Mouse (Mus musculus) left cerebral cortex, postnatal 14 days (tissue): ENCODE data around the gene Hist1h2ab. TPM values are rescaled to one million over a fixed set of nuclear protein-coding genes. Genes with fewer than 3 reads are reported as not detected.

Source experiments
- DNase-seq, 2 experiments: peaks; one replicate each; pipeline ENCODE4 v3.0.0; 2021 to 2022; ENCODE audit warnings: low spot score in 2 of 2, mixed read lengths in 1 of 2
- intact Hi-C: fragments of 180-260 bp; cut with DNase I; formaldehyde crosslinking; loops from one replicate; pipeline ENCODE4 v1.15.1; 2025
- total RNA-seq, 2 experiments: library from RNA; stranded (reverse); gene quantifications; 2 replicates each; pipeline ENCODE4 v1.2.3; 2021

Gene Hist1h2ab
- total RNA-seq, 2 experiments from 2014 or later: 30.0 to 36.8 TPM

DNA sequence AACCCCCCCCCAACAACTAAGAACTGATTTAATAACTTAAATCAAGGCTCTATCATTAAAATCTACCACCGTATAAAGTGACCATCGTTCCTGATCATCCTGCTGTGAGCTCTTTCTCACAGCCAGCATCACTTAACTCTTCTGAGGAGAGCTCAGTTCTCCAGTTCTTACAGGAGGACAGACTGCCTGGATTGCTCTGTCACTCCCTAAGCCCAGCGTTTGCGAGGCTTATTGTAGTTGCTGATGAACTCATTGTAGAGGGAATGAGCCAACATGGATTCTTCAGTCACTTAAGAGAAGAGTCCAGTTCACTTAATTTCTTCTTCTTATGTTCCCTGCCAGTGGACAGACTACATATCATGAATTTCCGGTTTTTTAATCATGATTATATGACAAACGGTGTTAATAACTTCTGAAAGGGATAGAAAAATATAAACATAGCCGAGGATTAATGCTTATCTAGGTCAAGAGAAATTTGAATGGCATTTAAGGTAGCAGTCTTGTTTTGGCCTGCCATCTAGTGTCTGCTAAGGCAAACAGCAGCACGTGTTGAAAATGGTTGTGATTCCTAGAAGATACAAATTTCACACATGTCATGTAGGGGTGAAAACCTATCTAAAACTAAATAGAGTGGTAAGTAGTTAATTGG, 18.6 kb upstream of the Hist1h2ab start:
- peak; percentile 47 to 49 for DNase-seq
- intact Hi-C loops: loop anchor here (1.0 kb wide), 1 partner anchor 31 kb away; no protein-coding TSS in a partner anchor

DNA sequence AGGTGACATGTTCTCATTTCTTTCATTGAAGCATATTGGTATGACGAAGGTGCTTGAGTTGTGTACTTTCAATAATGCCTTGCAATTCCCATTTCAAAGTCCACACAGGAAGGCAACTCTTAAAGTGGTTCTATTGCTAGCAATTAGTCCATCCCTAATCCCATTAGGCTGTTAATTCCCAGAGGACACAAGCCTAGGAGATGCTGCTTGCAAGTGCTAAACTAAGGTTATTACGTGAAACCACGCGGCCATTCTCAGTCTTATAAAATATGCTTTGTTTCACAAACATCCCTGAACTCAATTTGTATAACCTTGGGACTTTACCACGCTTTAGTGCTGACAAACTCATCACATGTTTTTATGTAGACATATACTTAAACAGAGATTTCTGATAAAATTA, 13.8 kb upstream of the Hist1h2ab start:
- DNase-seq: no peak
- intact Hi-C loops: loop anchor here (5.0 kb wide), 2 partner anchors 115 to 155 kb away; partner anchors contain the start of genes Hist1h1e, Hist1h2be and Hist1h4d

DNA sequence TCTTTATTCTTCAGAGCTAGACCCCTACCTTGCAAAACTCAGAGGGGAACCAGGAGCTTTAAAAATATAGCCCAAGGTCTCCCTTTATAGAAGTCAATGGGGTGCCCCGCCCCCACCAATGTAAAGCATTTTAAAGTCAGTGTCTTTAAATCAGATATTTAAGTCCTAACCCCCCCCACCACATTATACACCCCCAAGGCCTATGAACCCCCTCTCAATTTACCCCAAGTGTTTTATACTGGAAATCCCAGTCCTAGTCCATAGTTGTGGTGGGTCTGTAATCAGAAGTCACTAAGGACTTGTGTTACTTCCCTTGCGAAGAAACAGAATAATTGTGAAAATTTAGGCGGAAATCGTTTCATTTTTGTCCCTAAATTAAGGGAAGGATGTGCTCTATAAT, 12.9 kb upstream of the Hist1h2ab start:
- DNase-seq: no peak
- intact Hi-C loops: loop anchor here (5.0 kb wide), 2 partner anchors 116 to 156 kb away; partner anchors contain the start of genes Hist1h1e, Hist1h2be and Hist1h4d

DNA sequence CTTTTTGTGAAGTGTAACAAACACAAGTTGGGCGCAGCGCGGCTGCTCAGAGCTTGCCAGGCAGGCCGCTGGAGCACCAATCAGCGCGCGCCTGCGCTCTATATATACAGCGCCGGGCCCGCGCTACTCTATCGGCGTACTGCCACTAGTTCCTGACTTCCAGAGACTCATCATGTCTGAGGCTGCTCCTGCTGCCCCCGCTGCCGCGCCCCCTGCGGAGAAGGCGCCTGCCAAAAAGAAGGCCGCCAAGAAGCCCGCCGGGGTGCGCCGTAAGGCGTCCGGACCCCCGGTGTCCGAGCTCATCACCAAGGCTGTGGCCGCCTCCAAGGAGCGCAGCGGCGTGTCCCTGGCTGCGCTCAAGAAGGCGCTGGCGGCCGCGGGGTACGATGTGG, 12.3 kb upstream of the Hist1h2ab start, which contains the start of gene Hist1h1c:
Gene Hist1h1c (plus strand): TSS at position 132 of the 392 bp plus-strand sequence.
- intact Hi-C loops: loop anchor here (5.0 kb wide), 2 partner anchors 116 to 156 kb away; partner anchors contain the start of genes Hist1h1e, Hist1h2be and Hist1h4d
- DNase-seq: peak; percentile 91 to 95

DNA sequence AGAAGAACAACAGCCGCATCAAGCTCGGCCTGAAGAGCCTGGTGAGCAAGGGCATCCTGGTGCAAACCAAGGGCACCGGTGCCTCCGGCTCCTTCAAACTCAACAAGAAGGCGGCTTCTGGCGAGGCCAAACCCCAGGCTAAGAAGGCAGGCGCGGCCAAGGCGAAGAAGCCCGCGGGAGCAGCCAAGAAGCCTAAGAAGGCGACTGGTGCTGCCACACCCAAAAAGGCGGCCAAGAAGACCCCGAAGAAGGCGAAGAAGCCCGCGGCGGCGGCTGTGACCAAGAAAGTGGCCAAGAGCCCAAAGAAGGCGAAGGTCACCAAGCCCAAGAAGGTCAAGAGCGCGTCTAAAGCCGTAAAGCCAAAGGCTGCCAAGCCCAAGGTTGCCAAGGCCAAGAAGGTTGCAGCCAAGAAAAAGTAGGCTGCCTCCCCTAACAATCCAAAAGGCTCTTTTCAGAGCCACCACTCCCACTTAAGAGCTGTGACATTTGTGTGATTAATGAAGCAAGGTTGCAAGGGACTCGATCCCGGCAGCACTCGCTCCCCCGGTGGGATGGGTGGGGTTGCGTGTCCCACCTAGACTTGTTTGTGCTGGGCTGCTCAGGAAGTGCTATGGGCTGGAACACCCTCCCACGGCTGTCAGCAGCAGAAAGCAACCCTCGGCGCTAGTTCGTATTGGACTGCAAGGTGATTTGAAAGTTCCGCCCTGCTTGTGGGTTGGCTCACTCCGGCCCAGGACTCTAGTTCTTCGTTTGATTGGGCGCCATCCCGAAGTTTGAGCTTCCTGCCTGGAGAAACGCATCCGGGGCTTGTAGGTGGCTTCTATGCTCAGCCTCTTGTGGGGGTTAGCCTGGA, 11.6 kb upstream of the Hist1h2ab start:
- DNase-seq: peak; percentile 93 to 96
- intact Hi-C loops: loop anchor here (5.0 kb wide), 2 partner anchors 117 to 157 kb away; partner anchors contain the start of genes Hist1h1e, Hist1h2be and Hist1h4d

DNA sequence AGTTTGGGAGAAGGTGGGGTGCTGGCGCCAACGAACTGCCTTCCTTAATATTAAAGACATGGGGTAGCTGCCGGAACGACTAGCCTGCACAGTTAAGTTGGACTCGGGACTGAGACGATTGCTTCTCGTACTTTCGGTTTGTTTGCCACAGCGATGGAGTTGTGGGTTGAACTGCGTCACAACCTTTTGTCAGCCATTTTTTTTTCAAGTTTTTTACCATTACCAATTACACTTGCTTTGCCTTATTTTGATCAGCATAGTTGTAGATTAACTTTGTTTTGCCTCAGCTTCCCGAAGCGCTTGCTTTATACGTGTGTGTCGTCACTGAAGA, 11.0 kb upstream of the Hist1h2ab start:
- intact Hi-C loops: loop anchor here (5.0 to 10.0 kb wide), 4 partner anchors 118 to 1695 kb away; partner anchors contain the start of genes Abt1, Hist1h1e, Hist1h2ag and Hist1h2be

DNA sequence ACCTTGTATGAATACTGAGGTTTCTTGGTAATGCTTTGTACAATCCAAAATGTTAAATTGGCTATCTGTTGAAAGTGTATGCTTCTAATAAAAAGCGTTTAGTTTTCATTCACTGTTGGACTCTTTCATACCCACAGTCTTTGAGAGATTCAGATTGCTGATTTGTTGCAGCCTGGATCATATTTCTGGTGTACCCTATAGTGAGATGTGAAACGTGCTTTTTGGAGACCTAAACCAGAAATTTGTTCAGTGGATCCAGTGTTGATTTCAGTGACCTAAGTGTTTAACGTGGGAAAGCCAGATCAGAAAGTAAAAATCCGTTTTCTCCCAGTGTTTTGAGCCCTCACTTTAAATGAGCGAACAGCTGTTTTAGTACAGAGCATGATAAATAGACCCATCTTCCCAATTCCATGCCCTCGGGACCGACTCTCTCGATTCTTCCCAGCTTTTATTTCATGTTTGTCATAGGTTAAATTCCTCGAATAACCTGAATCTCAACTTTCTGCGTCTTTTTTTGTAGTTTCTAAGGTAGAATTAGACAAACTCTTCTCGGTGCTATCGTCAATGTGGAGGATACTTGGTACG, 10.6 kb upstream of the Hist1h2ab start:
- no peak for DNase-seq
- intact Hi-C loops: loop anchor here (10.0 kb wide), 2 partner anchors 316 to 1696 kb away; partner anchors contain the start of genes Abt1, Hist1h2ag, Hist1h2bj and Hist1h4i

More for the DNA sequence above, 11.0 kb upstream of the Hist1h2ab start:
- DNase-seq: no peak

DNA sequence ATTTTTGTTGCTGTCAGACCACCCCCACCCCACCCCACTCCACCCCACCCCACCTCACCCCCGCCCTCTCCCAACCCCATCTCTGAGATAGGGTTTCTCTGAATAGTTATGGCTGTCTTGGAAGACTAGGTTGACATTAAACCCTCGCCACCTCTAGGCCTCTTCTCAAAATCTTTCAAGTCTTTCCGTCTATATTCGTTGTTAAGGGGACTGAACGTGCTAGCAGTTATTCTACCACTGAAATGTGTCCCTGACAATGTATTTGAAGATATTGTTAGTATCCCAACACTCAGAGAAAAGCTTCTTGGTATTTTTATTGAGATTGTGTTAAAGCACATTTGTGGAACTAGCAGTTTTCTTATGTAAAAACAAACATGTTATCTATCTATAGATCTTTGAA, 10.0 kb upstream of the Hist1h2ab start:
- no peak for DNase-seq

DNA sequence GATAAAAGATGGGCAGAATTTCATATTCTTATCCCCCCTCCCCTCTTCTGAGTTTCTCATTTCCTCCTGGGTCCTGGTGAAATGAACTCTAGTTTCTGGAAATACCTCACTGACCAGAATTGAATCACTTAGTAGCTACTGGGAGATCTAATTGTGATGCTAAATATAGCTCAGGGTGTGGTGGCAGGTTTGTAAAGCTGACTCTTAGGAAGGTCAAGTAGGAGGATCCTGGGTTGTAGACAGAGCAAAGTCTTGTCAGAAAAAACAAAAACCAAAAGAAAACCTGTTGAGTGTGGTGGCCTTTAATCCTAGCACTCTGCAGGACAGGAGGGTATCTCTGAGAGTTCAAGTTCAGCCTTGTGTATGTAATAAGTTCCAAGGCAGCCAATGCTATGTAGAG, 8.9 kb upstream of the Hist1h2ab start:
- DNase-seq: no peak
- intact Hi-C loops: loop anchor here (10.0 kb wide), 2 partner anchors 317 to 1697 kb away; partner anchors contain the start of genes Abt1, Hist1h2ag, Hist1h2bj and Hist1h4i

More for the DNA sequence above, 10.0 kb upstream of the Hist1h2ab start:
- intact Hi-C loops: loop anchor here (10.0 kb wide), 2 partner anchors 316 to 1696 kb away; partner anchors contain the start of genes Abt1, Hist1h2ag, Hist1h2bj and Hist1h4i

DNA sequence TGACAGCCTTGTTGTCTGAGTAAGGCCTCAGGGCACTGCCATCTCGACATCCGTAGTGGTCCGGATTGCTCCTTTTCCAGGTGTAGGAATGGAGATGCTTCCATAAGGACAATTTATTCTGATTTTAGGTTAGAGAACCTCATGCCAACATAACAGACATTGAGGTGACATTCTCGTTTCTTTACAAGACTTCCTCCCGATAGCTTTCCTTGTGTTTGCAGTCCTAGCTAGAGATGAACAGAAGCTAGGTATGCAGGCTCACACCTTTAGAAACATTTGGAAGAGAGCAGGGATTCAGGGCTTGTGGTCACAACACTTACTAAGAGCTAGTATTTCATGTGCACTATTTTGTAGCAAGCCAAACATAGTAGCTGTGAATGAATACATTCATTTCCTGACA, 7.7 kb upstream of the Hist1h2ab start:
- intact Hi-C loops: loop anchor here (10.0 kb wide), 2 partner anchors 318 to 1698 kb away; partner anchors contain the start of genes Abt1, Hist1h2ag, Hist1h2bj and Hist1h4i

DNA sequence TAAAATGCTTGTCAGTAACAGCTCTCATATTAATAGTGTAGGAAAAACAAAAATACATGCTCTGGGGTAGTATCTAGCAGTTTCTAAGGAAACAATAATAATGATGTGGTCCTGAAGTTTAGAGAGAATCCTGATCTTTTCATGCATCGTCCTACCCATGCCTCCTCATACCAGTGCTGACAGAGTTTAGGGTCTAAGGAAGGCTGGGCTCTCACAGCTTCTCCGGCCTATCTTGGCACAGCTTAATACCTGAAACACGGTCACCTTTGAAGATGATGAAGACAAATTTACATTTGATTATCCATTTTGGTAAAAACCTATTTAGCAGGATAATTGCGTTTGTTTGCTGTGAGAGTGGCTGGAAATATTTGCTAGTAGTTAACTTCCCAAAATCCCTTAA, 7.0 kb upstream of the Hist1h2ab start:
- intact Hi-C loops: loop anchor here (10.0 kb wide), 2 partner anchors 319 to 1699 kb away; partner anchors contain the start of genes Abt1, Hist1h2ag, Hist1h2bj and Hist1h4i
- DNase-seq: no peak

More for the DNA sequence above, 7.7 kb upstream of the Hist1h2ab start:
- no peak for DNase-seq

DNA sequence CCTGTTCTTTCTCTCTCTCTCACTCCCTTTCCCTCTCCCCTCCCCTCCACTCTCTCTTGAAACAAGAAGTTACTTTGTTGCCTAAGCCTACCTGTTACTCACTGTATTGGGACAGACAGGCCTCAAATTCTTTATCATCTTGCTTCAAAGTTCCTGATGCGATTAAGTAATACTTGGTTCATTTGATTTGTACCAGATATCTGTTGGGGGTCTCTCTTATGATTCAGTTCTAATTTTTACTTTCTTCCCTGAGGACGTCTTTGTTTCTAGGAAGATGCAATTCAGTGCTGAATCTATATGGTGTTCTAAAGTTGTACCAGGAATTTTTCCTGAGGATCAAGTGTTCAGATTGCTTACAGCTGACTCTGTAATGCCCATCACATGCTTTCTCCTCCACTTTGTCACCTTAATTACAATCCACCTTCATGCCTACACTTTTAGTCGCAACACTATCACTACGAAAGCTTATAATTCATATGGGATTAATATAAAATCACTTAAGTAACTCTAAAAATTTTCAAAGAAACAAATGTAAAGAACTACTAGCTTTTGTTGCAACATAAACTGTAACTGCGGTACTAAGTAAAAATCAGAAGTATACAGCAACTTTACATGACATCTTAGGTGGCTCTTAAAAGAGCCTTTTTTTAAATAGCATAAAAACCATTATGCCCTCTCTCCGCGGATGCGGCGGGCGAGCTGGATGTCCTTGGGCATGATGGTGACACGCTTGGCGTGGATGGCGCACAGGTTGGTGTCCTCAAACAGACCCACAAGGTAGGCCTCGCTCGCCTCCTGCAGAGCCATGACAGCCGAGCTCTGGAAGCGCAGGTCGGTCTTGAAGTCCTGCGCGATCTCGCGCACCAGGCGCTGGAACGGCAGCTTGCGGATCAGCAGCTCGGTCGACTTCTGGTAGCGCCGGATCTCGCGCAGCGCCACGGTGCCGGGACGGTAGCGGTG, 6.2 kb upstream of the Hist1h2ab start:
- intact Hi-C loops: loop anchor here (10.0 kb wide), 2 partner anchors 320 to 1700 kb away; partner anchors contain the start of genes Abt1, Hist1h2ag, Hist1h2bj and Hist1h4i
- no peak for DNase-seq

DNA sequence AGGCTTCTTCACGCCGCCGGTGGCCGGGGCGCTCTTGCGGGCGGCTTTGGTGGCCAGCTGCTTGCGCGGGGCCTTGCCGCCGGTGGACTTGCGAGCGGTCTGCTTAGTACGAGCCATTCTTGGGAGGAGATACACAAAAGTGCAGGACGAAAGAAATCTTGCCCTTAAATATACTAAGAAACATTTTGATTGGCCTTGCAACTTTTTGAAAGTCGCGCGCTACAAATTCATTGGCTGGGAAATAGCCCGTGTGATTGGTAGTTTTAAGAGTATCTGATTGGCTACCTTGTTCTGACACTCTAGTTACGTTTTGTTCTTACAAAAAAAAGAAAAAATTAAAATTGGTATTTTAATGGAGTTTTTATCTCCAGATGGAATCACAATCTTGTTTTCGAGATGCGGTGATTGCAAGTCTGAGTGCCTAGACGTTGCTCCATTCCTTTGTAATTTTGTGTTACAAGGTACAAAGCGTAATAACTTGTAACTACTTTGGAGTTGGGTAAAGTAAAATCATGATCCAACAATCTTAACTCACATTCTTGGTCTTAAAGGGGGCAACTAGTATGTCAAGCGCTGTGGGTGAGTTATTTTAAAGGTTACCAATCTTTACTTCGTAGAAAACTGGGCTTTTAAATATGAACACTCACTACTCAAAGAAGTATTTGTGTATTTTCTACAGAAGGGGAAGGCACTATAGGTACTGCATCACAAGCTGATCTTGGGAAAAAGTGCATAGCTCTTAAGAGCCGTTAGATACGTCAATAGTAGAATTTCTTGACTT, 5.4 kb upstream of the Hist1h2ab start, which contains the start of gene Hist1h3c:
Gene Hist1h3c (minus strand): TSS at position 222 of the 781 bp plus-strand sequence.
- peak; percentile 92 to 93 for DNase-seq
- intact Hi-C loops: loop anchor here (10.0 kb wide), 2 partner anchors 321 to 1701 kb away; partner anchors contain the start of genes Abt1, Hist1h2ag, Hist1h2bj and Hist1h4i

DNA sequence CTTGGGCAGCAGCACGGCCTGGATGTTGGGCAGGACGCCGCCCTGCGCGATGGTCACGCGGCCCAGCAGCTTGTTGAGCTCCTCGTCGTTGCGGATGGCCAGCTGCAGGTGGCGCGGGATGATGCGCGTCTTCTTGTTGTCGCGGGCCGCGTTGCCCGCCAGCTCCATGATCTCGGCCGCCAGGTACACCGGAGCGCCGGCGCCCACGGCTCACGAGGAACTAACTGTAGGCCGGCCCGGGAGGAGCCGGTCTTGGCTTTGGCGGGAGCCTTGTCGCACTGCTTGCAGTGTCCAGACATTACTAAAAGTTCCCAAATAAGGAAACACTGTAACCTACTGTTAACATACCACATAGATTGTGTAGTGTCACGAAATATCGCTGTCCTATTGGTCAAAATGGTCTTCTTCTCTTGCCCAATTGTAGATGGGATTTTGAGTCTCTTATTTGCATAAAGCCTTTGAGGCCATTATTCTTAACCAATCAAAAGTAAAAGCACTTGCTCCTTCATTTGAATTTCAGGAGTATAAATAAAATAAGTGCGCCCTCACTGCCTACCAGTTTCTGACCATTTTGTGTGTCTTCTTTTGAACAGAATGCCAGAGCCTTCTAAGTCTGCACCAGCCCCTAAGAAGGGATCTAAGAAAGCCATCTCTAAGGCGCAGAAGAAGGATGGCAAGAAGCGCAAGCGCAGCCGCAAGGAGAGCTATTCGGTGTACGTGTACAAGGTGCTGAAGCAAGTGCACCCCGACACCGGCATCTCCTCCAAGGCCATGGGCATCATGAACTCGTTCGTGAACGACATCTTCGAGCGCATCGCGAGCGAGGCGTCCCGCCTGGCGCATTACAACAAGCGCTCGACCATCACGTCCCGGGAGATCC, 4.5 kb upstream of the Hist1h2ab start, which contains the start of gene Hist1h2bb:
Gene Hist1h2bb (plus strand): TSS at position 534 of the 880 bp plus-strand sequence.
- peak; percentile 73 to 94 for DNase-seq
- intact Hi-C loops: loop anchor here (10.0 kb wide), 2 partner anchors 322 to 1702 kb away; partner anchors contain the start of genes Abt1, Hist1h2ag, Hist1h2bj and Hist1h4i

DNA sequence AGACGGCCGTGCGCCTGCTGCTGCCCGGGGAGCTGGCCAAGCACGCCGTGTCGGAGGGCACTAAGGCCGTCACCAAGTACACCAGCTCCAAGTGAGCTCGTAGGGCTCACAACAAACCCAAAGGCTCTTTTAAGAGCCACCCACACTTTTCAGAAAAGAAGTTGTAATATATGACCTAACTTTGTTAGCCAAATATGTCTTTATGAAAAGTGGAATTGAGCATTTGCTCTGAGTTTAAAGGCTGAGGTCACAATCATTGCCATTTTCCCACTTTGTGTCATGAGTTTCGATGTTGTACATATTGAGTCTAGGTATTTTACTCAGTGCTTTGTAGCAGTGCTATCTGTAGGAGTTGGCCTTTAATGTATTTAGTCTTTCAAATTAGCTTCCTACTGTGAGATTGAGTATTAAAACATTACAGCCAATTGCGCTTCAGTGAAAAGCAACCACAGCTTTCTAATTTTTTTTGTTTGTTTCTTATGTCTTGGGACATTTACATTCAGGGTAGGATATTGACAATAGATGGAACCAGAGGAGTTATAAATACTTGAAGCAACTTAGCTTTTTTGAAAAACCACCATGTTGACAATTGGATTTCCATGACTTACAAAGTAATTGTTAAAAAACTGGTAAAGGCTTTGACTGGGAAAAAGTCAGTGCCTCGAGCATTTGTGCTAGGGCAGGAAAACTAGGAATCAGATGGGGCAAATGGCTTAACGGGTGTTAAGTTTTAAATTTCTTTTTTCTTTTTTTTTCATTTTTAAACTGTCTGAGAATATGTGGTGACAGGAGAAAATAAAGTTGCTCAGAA, 3.6 kb upstream of the Hist1h2ab start:
- no peak for DNase-seq
- intact Hi-C loops: loop anchor here (10.0 kb wide), 2 partner anchors 322 to 1702 kb away; partner anchors contain the start of genes Abt1, Hist1h2ag, Hist1h2bj and Hist1h4i
